Mouse (Mus musculus) kidney, postnatal 4 days (tissue): ENCODE measurements around the gene Tmem220.
"Not testable (repeated sequence)": the region's sequence is repeated elsewhere in the genome, so short reads cannot be mapped to it uniquely, and the experiment has no call there.

Experiments
- DNase-seq, 2 experiments: peaks; one replicate each; pipeline ENCODE4 v3.0.0; 2021; ENCODE audit warnings: mixed read lengths in 2 of 2

Gene Tmem220

DNA sequence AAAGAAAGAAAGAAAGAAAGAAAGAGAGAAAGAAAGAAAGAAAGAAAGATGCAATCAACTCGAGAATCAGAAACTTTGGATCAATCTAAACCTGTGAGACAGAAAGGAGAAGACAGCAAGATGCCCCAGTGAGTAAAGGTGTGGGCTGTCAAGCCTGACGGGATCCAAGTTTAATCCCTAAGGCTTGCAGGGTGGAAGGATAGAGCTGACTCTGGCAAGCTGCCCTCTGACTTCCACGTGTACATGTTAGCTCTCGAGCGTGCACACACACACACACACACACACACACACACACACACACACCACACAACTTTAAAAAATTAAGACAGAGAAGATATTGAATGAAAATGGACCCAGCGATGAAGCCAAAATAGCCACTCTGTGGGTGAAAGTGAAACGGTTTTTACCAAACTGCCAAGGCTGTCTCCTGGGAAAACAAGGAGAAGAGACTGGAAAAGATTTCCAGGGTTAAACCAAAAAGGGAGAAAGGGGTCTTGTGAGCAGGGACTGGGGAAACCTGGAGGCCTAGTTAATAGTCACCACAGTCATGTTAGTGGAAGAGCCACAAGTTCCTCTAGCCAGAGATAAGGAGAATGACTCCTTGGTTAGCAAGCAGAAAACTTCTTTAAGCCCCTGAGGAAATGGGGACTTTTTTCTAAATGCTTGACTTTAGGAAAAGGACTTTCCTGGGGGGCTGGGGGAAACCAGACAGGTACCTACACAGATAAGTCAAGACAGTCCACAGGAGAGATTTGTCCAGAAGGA, 5.1 kb upstream of the Tmem220 start:
- DNase-seq = peak in 1 of 2 experiments; percentile 33

DNA sequence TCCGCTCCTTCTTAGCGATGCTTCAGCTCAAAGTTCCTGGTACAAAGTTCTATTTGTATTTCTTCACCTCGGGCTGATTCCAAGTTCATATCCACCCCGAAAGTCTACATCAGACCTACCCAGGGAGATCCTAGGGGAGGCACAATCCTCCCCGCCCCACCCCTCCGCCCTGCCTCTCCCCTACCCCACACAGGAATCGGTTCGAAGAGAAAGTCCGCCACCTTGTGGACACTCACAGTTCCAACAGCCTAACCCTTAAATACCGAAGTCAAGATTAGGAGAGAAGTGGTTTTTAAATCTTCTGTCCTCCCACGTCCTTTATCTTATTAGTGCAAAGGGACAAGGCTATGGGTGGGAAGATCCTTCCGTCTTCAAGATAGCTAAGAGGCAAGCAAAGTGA, 4.0 kb upstream of the Tmem220 start:
- peak; percentile 76 to 83 for DNase-seq

DNA sequence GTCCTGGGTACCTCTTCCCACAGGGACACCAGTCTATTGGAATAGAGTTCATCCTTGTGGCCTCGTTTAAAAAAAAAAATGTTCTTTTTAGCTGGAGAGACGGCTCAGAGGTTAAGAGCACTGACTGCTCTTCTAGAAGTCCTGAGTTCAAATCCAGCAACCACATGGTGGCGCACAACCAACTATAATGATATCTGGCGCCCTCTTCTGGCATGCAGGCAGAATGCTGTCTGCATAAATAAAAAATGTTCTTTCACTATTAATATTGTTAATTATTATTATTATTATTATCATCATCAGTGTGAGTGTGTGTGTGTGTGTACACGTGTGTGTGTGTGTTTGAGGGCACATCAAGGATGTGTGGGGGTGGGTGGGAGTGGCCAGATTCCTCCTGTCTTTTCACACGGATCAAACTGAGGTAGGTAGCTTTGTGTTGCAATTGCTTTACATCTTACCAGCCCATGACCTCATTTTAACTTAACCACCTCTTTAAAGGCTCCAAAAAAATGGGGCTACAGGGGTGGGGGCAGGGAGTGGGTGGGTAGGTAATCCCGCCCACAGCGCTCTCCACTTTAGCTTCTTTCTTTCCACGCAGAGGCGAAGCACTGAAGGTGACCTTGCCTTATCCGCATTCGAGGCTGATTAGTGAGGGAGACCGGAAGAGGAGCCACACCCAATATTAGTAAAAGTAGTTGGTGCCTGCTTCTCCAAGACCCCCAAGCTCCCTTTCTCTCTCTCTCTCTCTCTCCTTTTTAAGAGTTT, 2.4 kb upstream of the Tmem220 start:
- DNase-seq = peak in 1 of 2 experiments; percentile 23

GRCm38 (mm10) chr11:67023191-67023590, 1.8 kb upstream of the Tmem220 start:
- DNase-seq = not testable (repeated sequence)

DNA sequence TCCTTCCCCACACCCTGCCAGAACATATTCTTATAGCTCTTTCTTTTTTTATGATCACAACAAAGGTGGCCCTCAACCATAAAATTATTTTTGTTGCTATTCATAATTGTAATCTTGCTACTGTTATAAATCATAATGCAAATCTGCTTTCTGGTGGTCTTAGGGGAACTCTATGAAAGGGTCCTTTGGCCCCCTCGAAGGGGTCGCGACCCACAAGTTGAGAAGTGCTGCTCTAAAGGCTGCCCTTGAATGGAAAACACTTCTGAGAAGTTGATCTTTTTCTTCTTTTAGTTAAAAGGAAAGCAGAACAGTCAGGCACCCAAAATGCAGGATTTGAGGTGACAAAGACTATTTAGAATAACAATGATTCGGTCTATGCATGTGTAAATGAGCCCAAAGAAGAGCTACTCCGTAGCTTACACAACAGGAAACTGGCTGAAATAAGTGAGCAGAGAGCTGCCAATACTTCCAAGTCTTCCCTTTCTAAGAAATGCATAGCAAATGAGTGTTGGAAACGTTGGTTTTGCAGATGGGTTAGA, 1.1 kb upstream of the Tmem220 start:
- DNase-seq = no peak

DNA sequence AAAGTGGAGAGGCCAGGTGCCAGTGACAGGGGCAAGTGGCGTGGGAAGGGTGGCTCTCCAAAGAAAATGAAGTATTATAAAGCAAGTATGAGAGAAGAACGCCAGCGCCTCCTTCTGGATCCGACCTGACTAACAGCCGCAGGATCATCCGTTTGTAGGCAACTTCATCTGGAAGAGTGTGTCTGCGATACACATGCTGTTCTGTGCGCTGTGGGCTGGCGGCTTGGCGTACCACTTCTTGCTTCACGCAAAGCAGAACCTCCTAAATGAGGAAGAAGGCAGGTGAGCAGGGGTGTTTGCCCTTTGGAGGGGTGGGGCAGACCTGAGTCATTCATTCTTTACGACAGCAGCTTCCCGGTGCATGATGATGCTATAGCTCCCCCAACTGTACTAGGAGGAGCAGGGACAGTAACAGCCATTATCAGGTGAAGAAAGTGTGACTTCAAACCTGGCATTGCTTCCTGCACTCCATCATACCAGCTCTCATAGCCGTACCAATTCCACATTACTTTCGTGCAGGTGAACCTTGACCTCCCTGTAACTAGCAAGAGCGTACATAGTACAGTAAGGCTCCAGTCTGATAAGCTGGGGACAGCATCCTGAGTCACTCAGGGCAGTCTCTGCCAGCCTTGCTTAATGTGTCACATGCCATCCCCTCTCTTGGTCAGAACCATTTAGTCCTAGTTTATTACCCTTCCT, 6.1 kb downstream of the Tmem220 start:
- DNase-seq = peak in 1 of 2 experiments; percentile 32

- no peak for DNase-seq
Observed at GRCm38 (mm10) chr11:67031603-67031915, 6.6 kb downstream of the Tmem220 start.

DNA sequence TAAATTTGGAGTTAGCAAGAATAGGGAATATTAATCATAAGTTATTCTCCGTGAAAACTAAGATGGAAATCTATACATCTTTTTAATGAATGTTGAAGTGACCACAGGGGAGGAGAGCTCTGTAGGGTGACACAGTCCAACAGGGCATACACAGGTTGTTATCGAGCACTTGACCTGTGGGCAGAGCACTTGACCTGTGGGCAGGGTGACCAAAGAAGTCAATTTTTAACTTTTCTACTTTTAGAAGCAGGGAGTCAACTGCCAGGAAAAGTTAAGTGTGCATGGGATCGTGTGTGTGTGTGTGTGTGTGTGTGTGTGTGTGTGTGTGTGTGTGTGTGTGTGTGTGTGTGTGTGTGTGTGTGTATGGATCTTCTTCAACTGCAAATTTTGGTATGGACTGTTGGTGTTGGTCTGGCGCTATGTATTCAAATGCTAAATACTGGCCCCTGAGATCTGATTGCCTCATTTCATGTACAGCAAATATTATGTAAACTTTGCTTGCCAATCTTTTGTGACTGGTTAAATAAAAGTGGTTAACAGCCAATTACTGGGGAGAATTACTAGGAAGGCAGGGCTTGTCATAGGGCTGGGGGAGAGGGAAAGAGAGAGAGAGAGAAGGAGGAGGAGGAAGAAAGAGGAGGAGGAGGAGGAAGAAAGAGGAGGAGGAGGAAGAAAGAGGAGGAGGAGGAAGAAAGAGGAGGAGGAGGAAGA, 10.0 kb downstream of the Tmem220 start:
- DNase-seq = no peak

DNA sequence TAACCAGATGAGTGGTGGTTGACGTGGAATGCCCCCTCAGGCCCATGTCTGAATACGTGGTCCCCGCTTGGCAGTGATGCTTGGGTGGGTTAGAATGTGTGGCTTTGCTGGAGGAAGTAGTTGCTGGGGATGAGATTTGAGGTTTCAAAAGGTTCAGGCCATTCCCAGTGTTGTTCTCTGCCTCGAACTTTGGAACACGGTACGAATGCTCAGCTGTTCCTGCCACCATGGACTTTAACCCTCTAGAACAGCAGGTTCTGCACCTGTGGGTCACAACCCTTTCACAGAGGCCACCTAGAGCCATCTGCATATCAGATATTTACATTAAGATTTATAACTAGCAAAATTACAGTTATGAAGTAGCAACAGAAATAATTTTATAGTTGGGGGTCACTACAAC, 11.3 kb downstream of the Tmem220 start:
- no peak for DNase-seq

GRCm38 (mm10) chr11:67036892-67037291, 11.9 kb downstream of the Tmem220 start:
- DNase-seq = no peak

GRCm38 (mm10) chr11:67039799-67040198, 14.8 kb downstream of the Tmem220 start:
- no peak for DNase-seq

DNA sequence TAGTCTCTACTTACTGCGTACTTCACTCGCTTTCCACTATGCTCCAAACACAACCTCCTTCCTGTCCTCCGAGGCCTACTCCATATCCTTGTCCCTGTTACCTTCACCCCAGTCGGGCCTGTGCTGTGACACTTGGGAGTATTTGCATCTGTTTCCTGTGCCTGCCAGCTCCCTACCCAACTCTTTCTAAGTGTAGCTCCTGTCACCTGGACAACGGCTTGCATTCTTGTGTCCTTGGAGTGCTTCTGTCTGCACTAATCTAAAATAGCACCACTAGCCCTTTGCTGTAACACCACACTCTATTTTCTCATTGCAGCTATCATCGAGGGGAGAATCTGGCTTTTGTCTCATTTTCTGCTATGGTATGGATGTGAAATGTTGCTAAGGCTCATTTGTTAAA, 15.5 kb downstream of the Tmem220 start:
- no peak for DNase-seq

GRCm38 (mm10) chr11:67043007-67043406, 18.1 kb downstream of the Tmem220 start:
- DNase-seq = no peak

DNA sequence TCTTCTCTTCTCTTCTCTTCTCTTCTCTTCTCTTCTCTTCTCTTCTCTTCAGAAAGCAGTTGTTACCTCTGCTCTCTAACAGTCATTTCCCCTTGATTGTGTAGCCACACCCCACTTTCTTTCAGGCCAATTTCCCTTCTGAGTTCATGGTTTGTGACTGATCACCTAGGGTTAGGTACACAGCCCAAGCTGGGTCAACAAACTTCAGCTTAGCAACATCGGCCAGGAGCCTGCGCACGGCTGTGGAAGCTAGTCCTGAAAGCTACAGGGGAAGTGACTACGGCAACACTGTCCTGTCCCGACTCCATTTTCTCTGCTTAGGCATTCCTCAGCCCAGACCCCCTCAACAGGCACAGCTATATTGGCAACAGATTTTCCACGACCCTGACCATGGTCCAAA, 20.0 kb downstream of the Tmem220 start:
- DNase-seq = no peak

DNA sequence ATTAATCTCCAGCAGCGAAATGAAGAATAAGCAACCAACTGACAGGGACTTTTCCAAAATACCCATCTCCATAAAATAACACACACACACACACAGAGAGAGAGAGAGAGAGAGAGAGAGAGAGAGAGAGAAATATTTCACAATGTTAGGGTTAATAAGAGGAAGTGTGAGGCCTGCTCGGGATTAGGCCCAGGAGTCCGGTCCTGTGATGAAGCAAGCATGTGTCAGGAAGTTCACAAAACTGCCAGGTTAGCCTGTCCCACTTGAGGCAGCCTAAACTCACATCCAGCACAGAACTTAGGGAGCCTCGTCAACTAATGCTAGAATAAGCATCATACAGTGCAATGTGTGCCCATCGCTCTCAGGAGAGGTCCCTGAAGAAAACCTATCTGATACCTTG, 22.2 kb downstream of the Tmem220 start:
- no peak for DNase-seq

- no peak for DNase-seq
Observed at GRCm38 (mm10) chr11:67048496-67048895, 23.5 kb downstream of the Tmem220 start.

DNA sequence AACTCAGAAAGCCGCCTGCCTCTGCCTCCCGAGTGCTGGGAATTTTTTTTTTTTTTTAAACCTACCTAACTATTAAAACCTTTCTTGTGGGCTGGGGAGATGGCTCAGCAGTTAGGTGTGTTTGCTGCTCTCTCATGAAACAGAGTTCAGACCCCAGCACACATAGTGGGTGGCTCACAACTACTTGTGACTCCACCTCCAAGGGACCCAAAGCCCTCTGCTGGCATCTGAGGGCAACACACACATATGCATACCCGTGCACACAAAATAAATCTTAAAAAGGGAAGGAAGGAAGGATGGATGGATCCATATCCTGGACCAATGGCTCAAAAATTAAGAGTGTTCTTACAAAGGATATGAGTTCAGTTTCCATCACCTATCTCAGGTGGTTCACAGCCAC, 24.3 kb downstream of the Tmem220 start:
- DNase-seq = no peak

- peak in 1 of 2 experiments; percentile 22 for DNase-seq
Observed at GRCm38 (mm10) chr11:67051676-67052320, 26.8 kb downstream of the Tmem220 start.

- DNase-seq = peak; percentile 90 to 93
Observed at GRCm38 (mm10) chr11:67052321-67052952, 27.5 kb downstream of the Tmem220 start, which contains the start of the genes Adprm and Sco1. TSS of gene Adprm (minus strand) at chr11:67052594. TSS of gene Sco1 (plus strand) at chr11:67052670.

- no peak for DNase-seq
Observed at GRCm38 (mm10) chr11:67054754-67055365, 29.9 kb downstream of the Tmem220 start.

DNA sequence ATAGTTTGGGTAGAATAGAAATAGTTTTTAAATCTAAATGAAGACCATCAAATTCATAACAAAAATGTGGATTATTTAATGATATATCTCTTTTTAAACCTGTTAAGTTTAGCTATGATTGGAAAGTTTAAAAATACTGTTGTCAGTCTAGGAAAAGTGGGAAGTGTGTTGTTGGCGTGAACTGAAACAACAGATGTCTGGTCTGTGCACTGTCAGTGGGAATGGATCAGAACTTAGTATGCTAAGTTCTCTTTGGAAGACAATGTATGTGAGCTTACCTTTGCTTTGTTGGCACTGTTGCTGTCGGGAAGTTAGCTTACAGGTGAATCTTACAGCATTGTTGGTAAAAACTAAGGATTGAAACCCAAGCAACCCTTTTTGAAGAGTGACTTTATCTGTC, 36.4 kb downstream of the Tmem220 start:
- DNase-seq = no peak
